Mouse (Mus musculus) heart, adult 9 months (tissue): ENCODE results near the gene Rnf128.

Source experiments
- DNase-seq, 2 experiments: peaks; one replicate each; pipeline ENCODE4 v3.0.0; 2022; ENCODE audit warnings: low spot score in 2 of 2

The Rnf128 gene

GRCm38 (mm10) chrX:139622071-139622470 is 59.0 kb downstream of the Rnf128 start:
- DNase-seq: no peak

- DNase-seq: no peak
These were observed 71.6 kb downstream of the Rnf128 start for GRCm38 (mm10) chrX:139634758-139635157.

DNA sequence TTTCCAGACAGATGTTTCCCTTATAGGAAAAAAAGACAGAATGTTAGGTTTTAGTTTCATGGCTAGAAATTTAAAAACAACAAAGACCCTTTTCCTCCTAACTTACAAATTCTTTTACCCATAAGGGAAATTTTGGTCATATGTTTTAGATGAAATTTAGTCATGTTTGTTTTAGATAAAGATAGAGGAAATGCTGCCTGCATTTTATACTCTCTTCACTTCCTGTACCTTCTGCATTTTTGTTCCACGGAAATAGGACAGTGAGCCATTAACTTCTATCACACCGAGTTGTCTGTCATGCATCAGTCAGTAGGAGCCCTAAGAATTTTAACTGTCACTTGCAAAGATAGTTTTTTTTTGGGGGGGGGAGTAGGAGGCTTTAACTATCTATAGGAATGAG is 76.6 kb downstream of the Rnf128 start:
- DNase-seq: no peak

DNA sequence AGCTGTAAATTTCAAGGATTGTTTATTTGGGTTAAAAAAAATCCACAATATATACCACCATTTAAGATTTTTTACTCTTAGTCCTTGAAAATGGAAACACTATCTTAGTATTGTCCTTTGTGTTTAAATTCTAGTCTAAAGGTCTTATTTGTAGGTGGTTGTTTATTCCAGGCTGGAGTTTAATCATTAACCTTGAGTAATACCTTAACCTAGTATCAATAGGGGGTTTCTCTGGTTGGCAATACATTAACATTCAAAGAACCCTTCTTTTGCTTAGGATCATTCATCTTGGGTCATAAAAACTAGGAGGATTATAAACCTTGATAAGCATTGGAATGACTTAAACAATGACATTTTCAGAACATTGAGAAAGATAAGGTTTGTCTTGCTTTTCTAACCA is 77.3 kb downstream of the Rnf128 start:
- no peak for DNase-seq

DNA sequence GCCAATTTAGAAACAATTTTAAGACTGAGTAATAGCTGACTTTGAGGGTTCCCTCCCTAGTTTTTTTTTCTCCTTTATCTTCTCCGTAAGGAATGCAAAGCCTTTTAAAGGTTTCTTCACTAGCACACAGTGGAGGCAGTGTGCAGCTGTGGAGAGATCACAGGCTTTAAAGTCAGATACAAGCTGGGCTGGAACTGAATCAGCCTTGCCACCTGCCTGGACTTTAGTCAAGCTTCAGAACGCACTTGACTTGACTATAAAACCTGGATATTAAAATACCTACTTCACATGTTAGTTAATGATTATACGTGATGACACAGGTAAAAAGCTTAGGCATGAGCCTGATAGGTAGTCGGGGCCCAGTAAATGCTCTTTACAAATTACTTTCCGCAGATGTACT is 89.1 kb downstream of the Rnf128 start:
- DNase-seq: no peak

DNA sequence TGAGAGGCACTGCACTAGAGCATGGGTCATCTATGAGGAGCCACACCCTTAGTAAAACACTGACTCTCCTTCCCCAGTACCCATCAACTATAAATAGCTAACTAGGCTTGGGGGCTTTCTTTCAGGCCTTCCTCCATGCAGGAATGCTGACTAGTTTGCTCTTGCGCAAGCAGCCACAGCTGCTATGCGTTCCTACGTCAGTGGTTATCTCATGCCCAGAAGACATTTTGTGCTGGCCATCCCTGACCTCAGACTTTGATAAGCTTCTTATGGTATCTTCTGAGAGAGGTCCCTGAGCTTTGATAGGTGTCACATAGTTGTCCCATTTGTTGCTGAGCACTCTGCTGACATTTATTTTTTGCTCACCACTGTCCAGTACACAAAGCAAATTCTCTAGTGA is 90.2 kb downstream of the Rnf128 start:
- DNase-seq: peak in 1 of 2 experiments; percentile 6

DNA sequence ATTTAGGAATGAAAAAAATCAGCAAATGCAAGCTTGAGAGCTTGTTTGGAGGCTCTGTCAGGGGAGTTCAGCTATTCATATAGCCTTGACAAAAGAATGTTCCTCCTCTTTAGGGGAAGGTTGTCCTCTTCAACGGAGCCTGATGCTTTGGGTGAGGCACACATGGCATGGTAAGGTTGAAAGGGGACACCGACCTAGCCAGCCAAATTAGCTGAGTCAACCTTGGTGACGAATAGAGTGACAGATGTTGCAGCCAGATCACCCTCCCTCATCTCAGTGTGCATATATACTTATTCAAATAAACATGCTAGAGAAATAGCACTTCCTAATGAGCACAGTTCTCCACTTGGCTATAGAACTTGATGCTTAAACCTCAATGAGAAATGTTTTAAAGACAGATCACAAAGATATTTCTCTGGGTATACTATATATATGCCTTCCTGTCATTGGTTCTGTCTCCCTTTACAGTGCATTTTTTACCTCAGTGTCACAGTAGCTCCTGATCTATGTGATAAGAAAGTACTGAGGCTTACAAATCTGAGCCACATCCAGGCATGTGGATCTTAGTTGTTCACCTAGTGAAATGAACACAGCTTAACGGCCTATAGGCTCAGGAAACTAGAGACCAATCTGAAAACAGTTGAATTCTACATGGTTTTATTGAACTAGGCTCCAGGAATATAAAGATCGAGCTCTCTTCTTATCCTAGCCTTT is 91.4 kb downstream of the Rnf128 start:
- no peak for DNase-seq

- no peak for DNase-seq
These were observed 99.0 kb downstream of the Rnf128 start for GRCm38 (mm10) chrX:139662111-139662510.

DNA sequence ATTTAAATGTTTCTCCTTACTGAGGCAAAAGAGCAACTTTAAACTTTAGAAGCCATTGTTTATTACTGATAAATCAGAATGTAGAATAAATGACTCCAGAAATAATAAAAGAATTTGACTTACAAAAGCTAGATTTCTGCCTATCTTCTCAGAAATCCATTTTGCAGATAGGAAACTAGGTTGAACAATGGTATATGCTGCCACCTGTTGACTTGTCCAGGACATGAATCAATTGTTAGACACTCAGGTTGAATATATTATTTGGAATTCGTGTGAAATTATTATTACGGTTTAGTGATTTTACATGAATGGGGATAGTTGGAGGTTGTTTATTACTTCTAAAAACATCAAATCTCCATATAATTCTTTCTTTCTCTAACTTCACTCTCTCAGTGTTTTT is 102.7 kb downstream of the Rnf128 start:
- DNase-seq: no peak

- no peak for DNase-seq
These were observed 121.3 kb downstream of the Rnf128 start for GRCm38 (mm10) chrX:139684410-139684774.

DNA sequence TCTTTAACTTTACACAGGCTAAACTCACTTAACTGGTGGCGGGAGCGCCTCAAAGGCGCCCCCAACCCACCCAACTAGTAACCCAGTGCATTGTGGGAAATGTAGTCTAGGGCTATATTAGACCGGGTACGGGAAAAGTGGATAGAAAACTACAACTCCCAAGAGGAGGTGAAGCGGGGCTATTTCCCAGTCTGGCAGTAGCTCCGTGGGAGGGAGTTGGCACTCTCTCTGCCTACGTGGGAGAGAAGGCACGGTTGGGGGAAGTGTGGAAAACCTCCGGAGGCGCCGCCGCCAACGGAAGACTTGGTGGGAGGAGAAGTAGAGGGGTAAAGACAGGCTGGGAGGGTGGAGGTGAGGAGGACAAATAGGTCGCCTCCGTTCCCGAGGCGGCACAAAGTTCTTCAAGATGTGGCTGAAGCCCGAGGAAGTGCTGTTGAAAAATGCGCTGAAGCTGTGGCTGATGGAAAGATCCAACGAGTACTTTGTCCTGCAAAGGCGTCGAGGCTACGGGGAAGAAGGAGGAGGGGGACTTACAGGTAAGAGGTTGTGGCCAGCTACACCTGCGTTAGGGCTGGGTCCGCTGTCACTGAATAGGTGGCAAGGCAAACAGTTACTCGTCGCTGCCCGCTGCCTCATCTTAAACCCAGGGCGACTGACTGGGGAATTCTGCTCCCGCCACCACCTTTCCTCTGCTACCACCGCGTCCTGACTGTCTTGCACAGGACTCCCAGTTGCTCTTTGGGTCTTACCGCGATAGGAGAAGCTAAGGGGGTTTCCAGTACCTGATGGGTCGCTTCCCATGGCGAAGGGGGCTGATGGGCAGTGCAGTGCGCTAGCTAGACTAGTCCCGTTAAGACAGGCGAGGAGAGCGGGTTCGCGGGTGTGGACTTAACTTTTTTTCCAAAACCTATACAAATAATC is 121.9 kb downstream of the Rnf128 start, which contains the start of gene Tbc1d8b:
Gene Tbc1d8b (plus strand): TSS at position 222 of the 921 bp plus-strand sequence.
- DNase-seq: peak; percentile 85 to 89

- no peak for DNase-seq
These were observed 151.3 kb downstream of the Rnf128 start, which contains the start of gene Gm15013 for GRCm38 (mm10) chrX:139714381-139714780. Gene Gm15013, minus strand, starts transcription at chrX:139714481.

- DNase-seq: no peak
These were observed 159.2 kb downstream of the Rnf128 start for GRCm38 (mm10) chrX:139722350-139722749.
